Mouse (Mus musculus) cerebellum, postnatal 14 days (tissue): ENCODE measurements around the gene Fam20a.
A peak's percentile ranks its signal among the peaks of the same experiment; 100 is the strongest.

Experiments used
- DNase-seq, 2 experiments: peaks; one replicate each; pipeline ENCODE4 v3.0.0; 2021; ENCODE audit warnings: mixed read lengths in 2 of 2

Fam20a gene

DNA sequence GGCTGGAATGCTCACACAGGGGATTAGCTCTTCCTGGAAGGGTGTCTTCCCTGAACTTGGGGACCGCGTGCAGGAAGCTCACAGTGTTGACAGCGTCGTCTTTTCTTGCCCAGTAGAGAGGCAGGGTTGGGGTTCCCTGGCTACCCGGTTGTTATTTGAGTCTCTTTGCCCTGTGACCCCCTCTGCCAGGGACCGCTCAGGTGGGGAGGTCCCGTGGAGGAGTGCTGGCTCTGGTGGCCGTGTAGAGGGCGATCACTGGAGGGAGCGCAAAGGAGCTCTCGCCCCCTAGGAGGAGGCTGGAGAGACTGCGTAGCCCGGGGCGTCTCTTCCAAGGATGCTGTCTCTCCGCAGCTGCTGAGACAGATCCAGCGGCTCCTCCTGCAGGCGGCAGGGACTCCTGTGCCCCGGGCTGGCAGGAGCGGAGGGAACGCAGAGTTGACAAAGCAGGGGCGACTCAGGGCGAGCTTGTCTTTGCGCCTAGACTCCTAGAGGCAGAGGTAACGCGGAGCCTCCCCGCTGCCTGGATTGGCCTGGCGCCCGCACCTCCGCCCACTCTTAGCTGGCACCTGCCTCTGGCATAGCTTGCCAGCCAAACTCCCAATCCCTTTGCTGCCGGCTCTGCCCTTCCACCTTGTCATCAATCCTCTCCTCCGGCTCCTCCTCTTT, at the start of gene Fam20a:
Gene Fam20a (minus strand): TSS at position 499 of the 666 bp plus-strand sequence.
- DNase-seq = peak; percentile 81 to 83

DNA sequence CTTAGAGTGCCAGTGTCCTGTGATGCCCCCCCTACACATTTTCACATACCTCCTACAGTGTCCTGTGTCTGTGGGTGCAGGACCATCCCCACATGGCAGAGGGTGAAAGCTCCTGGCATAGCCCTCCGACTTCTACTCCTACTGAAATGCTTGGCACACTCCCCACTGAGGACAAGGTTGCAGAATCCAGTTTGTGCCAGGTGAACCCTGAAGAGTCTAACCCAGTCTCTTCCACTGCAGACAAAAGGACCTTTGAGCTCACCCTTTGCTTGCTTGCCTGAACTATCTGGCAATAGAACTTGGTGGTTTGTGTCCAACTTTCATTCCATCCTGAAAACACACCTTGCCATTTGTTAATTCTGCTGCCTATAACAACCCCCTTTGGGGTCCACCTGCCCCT, 49.3 kb upstream of the Fam20a start:
- no peak for DNase-seq

DNA sequence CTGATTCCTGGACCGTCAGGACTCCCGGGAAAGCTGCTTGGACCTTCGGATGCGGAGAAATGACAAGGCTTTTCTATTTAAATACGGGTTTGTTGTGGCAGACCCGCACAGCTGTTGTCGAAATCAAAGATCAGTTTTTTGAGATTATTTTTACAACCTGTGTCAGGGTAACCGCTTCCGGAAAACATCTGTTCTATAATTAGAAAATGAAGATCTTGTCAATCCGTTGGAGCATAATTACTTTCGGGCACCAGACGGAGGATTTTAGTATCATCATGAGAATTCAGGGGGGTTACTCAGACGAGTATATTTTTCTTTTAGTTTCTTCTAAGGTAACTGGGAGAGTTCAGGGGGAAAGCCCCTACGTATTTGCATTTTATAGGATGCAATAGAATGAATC, 48.1 kb upstream of the Fam20a start:
- DNase-seq = no peak

DNA sequence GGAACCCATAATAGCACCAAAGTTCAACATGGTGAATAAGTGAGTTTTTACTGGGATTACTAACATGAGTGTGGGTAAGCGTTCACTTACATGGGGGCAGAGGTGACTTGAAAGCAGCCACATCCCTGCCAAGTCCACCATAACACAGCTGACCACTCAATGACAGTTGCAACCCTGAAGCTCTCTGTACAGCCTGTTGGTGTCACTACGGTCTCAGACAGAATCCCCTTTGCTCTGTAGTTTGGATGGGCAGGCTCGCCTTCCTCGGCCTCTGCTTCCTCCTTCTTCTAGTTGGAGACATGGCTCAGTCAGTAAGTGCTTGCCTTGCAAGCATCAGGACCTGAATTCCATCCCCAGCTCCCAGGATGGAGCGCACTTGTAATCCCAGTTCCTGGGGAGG, 47.0 kb upstream of the Fam20a start:
- DNase-seq = no peak

DNA sequence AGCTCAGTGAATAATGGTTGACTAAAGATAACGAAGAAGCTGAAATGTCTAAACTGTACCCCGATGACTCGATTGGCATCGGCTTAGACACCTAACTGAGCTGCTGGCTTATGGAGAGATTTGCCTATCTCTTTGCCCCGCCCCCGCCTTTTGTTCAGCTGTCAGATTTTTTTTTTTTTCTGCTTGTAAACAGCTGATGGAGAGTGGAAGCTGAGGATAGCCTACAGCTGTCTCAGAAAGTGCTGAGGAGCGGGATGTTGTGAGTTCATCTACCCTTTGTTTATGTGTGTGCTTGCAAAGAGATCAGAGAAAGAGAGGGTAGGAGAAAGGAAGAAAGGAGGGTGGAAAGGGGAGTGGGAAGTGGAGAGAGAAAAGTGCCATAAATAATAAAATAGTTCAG, 38.0 kb upstream of the Fam20a start:
- no peak for DNase-seq

DNA sequence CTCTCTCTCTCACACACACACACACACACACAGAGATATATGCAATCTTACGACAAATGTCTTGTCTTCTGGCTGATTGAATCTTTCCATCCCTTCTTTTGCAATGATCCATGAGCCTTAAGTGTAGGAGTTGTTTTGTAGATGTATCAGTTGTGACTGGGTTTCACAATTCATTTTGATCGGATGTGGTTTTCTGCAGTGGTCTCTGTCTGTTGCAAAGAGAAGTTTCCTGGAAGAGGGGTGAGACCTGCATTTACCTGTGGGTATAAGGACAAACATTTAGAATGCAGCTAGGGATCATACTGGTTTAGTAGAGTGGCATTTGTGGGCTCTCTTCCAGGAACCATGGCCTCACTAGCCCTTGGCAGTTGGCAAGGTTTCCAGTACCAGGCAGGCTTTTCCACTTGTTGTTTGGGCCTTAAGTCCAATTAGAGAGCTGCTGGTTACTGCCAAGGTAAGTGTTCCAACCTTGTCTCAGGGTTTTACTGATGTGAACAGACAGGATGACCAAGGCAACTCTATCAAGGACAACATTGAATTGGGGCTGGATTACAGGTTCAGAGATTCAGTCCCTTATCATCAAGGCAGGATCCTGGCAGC, 36.6 kb upstream of the Fam20a start:
- peak; percentile 23 to 28 for DNase-seq

DNA sequence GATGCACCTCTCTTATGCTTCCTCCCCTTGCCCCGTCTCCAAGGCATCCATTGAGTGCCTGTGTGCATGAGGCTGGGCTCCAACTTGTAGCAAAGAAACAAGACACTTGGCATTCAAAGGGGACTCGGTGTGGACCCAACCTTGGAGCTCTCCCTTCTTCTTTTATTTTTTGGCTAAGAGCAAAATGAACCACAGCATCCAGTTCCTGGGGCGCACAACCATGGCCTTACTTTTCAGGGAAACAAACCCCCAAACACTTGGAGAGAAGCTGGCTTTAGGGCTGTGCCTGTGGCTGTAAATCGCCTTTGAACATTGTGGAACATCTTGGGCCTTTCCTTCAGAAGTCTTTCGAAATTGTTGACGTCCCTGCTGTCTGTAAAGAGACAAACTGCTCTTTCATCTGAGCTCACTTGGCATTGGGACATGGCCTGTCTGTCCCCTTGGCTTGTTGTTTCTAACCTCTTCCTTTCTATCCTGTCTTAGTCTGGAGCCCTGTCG, 32.1 kb upstream of the Fam20a start:
- peak; percentile 7 to 9 for DNase-seq

DNA sequence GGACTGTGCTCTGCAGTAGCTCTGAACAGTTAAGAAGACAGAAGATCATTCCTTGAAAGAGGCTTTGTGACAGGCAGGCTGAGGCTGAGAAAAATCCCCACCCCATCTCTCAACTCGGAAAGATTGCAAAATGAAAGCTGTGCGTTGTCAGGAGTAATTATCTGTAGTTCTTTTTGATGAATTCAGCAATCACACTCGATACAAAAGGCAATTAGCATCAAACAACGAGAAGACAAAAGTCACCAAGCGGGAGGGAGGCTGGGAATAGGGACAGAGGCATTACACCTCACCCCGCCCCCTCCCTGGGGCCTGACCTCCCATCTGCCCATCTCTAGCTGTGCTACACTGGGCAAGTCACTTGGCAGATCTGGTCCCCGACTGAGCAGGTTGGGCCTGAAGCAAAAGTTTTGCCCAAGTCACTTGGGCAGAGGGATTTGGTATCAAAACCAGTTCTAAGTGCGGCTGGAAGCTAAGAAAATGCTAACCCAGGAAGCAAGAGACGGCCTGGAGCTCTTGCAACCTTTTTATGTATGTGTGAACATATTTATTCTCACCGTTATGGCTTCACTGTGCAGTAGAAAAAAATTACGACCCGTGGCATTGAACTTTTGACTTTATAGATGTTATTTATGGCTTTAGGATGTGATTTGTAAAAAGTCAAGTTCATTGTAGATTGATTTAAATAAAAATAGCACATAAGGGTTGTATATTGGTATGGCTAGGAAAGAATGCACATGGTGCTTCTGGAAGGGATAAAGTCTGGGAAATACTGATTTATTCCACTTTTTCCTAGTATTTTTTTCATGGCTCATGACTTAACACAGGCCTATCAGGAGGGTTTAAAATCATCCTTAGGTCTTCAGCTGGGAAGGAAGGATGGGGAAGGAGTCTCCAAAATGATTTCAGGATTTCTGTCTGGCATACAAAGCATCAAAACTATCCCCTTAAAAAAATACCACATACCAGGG, 29.8 kb upstream of the Fam20a start:
- no peak for DNase-seq

DNA sequence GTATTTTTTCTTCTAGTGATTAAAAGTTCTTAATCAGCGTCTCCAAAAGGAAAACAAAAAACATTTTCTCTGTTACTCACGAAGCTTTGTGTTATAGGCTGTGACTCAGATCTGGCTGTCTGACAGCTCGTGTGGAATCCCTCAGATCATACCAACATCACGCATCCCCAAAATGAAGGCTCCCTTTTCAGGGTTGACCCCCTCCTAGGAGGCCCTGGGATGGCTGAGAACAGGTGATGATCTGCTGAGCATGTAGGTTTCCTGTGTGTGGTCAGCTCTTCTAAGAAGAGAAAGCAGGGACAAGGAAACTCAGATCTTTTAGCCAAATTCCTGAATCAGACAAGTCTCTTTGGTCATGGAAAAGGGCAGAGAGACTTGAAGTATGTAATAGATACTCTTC, 23.1 kb upstream of the Fam20a start:
- DNase-seq = no peak

DNA sequence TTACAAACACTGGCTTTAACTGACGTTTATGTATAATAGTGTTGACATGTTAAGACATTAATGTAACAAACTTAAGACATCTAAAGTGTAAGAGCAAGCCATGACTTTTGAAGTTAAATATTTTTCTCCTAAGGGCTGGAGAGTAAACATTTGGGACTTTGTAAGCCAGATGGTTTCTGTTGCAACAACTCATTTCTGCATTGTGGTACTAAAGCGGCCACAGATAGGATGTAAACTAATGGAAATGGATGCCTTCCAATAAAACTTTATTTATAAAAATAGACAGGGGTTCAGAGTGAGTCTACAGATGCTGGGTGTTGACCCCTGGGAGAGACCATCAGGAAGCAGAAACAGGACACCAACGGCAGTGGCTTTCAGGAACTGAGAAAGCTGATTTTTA, 15.9 kb upstream of the Fam20a start:
- no peak for DNase-seq

DNA sequence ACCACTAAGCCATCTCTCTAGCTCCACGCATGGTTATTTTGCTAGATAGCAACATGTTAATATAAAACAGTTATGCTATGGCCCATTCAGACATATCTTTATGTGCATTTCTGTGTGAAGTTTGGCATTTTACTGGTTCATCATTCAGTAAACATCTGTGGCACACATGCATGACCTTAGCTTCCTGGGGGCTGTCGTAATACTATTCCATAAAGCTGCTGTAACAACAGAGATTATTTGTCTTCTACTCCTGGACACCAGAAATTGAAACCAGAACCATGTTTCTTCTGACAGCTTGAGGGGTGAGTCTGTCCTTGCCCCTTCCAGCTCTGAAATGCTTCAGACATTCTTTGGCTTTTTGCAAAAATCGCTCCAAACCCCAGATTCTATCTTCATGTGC, 14.3 kb upstream of the Fam20a start:
- DNase-seq = no peak

DNA sequence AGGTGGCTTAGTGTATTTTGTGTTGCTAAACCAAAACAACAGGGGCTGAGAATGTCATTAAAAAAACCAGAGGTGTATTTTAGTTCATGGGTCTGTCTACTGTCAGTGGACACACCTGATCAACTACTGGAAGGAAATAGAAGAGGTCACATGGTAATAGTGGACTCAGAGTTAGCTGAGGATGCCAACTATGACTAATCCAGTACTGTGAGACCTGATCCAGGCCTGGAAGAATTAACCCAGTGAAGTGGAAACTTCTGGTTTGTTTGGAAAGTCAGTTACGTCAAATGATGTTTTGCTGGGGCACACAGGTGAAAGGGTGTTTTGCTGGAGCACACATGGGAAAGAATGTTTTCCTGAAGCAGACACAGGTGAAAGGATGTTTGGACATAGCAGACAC, 12.3 kb upstream of the Fam20a start:
- no peak for DNase-seq

DNA sequence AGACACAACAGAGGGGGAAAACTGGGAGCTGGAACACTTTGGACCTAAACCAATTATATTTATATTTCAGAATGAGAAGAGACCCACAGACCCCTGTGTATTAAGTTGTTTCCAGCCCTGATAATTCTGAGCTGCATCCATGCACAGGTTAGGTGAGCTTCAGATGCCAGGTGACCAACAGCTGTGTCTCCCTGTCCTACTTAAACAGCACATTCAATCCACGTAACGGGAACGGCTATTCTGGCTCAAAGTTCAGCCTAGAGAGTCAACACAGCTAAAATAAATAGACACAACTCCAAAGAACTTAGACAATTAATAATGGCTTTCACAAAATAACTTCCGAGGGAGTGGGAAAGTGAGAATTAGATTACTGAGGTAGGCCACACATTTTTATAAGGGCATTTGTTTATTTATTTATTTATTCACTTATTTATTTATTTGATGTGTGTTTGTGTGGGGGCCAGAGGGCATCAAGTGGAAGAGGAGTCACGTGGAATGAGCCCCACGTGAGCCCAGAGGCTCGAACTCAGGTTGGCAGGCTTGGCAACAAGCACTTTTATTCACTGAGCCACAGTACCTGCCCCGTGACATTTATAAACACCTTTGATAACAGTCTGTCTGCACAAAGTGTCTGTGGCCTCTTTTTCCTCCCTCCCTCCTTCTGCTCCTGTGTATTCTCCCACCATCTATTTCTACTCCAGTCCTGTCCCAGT, 10.8 kb upstream of the Fam20a start:
- no peak for DNase-seq

DNA sequence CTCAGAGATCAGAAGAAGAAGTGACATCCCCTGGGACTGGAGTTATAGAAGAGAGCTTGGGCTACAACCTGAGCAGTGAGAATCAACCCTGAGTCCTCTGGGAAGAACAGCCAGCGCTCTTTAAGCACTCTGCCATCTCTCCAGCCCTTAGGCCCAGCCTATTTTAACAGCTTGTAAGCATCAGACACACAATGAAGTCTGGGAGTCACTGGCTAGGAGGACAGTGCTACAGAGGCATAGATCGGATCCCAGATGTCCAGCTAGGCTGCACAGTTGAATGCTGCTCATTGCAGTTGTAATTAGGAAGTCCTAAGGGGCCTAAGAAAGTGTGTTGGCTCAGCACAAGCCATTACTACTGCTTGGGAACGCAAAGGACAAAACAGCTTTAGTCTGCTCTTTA, 6.3 kb upstream of the Fam20a start:
- no peak for DNase-seq

DNA sequence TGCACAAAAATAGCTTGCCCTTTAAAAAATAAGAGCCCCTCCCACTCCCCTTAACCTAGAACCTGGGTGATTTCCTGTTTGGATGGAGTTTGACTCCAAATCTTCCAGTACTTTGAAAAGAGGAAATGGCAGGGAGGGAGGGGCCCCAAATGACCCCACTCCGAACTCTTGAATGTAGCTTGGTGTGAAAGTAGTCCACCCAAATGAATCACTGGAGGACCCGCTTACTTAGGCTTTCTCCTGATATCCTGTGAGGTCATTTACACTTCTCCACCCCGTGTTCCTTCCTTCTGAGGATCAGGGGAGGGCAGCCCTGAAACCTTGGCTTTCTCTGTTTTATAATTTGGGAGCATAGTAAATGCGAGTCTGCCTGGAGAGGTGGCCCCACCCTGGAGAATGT, 632 bp upstream of the Fam20a start:
- DNase-seq = no peak

DNA sequence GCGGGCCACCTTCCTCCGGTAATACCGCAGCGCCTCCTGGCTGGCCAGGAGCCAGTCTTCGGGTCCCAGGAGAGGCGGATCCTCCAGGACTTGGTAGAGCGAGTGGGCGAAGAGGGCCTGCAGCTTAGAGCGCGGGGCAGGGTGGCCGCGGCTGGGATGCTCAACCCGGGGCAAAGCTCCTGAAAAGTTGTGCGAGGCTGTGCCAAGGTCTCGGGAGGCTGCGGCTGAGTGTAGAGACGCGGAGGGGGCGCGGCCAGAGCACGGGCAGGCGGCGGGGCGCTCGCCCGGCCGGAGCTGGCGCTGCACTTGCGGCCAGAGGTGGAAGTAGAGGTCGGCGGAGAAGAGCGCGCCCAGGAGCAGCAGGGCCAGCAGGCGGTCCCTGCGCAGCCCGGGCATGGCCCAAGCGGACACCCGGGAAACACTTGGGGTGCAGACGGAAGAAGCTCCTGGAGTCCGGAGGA, 729 bp downstream of the Fam20a start:
- peak; percentile 23 to 30 for DNase-seq

DNA sequence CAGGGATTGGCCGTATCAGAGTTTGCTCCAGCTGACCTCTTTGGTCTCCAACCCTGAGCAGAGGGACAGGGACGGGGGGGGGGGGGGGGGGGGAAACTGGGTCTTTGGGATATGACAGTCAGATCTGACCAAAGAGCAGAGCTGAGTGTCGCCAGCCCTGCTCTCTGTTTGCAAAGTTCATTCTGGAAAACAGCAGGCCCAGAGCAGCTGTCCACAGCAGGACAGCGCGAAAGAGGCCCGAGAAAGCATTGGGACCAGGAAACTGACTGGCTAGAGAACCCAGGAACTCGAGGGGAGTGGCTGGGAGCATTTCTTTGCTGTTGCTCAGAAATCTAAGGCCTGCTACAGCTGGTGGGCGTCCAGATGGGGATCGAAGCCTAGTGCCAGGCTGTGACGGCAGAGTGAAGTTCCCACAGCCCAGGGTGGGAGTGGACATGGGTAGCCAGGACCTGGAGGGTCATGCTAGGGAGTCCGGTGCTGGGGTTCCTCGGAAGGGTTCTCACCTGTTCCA, 1.2 kb downstream of the Fam20a start:
- DNase-seq = no peak

DNA sequence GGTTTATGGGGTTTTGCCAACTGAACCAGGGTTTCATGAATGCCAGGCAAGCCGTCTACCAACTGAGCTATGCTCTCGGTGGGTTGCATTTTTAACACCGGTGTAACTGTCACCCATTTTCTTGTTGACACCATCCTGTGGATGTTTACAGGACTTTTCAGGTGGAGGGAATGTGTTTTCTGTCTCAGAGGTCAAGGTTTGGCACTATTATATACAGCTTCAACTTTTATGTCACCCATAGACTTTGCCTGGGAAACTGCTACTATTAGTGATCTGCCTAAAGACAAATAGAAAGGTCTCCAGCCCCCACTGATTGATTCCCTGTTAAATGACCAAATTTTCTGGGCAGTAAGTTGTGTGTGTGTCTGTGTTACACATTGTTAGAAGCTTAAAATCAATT, 2.7 kb downstream of the Fam20a start:
- no peak for DNase-seq

DNA sequence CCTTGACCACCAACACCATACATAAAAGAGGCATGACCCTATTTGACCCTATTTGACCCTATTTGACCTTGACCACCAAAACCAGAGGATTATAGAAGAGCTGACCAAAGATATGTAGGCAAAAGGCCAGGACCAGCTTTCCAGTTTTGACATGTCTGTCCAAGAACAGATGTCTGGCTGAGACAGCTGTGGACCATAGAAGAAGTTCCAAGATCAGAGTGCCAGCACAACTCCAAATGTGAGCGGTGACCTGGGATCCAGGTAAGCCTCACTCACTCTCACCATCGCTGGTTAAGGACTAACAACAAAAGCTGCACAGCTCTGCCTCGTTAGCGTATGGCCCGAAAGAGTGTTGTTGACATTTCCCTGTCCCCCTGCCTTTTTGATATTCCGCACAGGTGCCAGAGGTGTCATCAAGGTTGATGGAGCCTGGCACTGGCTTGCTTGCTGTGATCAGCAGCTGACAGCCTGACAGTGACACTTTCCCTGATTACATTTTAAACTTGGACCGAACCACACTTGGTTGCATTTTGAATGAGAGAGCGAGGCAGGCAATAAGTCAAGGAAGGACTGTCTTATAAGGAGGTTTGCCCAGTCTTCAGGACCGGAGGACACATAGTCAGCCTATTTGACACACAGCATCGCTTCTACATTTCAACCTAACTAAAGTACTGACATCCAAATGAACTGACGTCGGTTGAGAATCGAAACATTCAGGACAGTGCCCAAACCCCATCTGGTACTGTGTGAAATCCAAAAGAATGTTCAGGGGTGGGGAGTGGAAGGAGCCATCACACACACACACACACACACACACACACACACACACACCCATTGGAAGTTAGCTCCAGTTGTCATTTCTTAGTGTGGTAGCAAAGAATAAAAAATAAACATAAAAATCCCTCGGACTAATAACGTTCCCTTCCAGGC, 3.8 kb downstream of the Fam20a start:
- DNase-seq = peak; percentile 24 to 26

DNA sequence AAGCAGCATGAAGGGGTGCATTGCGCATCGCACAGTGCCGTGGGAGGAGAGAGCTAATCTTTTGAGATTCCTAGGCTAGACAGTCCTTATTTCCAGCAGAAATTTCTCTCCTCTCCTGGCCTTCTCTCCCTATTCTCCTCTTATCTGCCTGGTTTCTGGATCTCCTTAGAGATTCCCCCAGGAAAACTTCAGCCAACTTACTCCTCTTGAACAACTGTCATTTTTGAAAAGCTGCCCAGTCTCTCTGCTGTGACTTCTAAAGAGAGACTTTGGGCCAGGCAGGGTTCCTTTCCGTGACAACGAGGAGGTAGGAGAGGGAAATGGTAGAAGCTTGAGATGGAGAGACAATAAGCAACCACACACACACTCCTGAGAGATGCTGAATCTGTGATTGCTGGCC, 4.6 kb downstream of the Fam20a start:
- peak in 1 of 2 experiments; percentile 28 for DNase-seq

DNA sequence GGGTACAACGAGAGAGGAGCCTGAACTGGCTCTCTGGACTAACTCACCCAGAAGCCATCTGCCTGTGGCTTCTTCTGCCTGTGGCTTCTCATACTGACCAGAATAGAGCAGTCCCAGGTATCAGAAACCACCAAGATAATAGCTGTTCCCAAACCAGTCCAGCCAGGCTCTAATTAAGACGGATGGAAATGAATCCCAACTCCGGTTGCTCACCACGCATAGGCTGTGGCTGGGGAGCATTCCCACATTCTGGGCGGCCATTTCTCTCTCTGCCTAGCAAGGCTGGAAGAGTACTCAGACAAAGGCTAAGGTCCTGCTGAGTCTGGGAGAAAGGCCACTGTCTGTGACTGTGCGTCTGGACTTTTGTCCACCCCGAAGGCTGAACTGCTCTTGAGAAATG, 5.1 kb downstream of the Fam20a start:
- peak in 1 of 2 experiments; percentile 27 for DNase-seq
